Mouse (Mus musculus) MEL (cell line): ENCODE results near the gene Adamts4.

Source experiments
- CHD2 ChIP-seq: IDR thresholded peaks from 2 replicates; pipeline ENCODE4 v1.6.1; 2011; ENCODE audit warnings: low read length, improper control_type of control experiment
- CTCF ChIP-seq, 3 experiments: IDR thresholded peaks in 2 of 3; conservative IDR thresholded peaks in 1 of 3; 2 replicates each; pipeline ENCODE4 v1.5.1; 2011 to 2012; ENCODE audit warnings: low read length in 3 of 3, low read depth in 2 of 3, mild to moderate bottlenecking in 2 of 3, improper control_type of control experiment in 1 of 3, inconsistent platforms in 1 of 3, mixed read lengths in 1 of 3, moderate library complexity in 1 of 3; ENCODE audit not compliant: control insufficient read depth in 1 of 3, insufficient read depth in 1 of 3, poor library complexity in 1 of 3, severe bottlenecking in 1 of 3
- E2F4 ChIP-seq: IDR thresholded peaks from 2 replicates; pipeline ENCODE4 v1.6.1; 2011; ENCODE audit warnings: low read depth, low read length, improper control_type of control experiment, borderline replicate concordance
- EP300 ChIP-seq, 2 experiments: IDR thresholded peaks; 2 replicates each; pipeline ENCODE4 v1.6.1; 2011; ENCODE audit warnings: improper control_type of control experiment in 2 of 2, low read length in 2 of 2, low read depth in 1 of 2, mild to moderate bottlenecking in 1 of 2
- GATA1 ChIP-seq: IDR thresholded peaks from 2 replicates; pipeline ENCODE4 v1.6.1; 2011; ENCODE audit warnings: low read depth, low read length, improper control_type of control experiment
- MAFK ChIP-seq: IDR thresholded peaks from 2 replicates; pipeline ENCODE4 v1.6.1; 2011; ENCODE audit warnings: low read depth, mild to moderate bottlenecking, low read length, improper control_type of control experiment, borderline replicate concordance
- MAX ChIP-seq: IDR thresholded peaks from 2 replicates; pipeline ENCODE4 v1.6.1; 2011; ENCODE audit warnings: low read length, improper control_type of control experiment
- MAZ ChIP-seq: IDR thresholded peaks from 2 replicates; pipeline ENCODE4 v1.6.1; 2012; ENCODE audit warnings: low read depth, mild to moderate bottlenecking, inconsistent platforms, low read length, improper control_type of control experiment
- MEF2A ChIP-seq: IDR thresholded peaks from 2 replicates; pipeline ENCODE4 v1.6.1; 2014; ENCODE audit warnings: low read depth, mild to moderate bottlenecking, inconsistent platforms, low read length, improper control_type of control experiment; ENCODE audit not compliant: poor library complexity, insufficient replicate concordance, severe bottlenecking; ENCODE audit errors: extremely low read depth
- MXI1 ChIP-seq: IDR thresholded peaks from 2 replicates; pipeline ENCODE4 v1.6.1; 2011; ENCODE audit warnings: mild to moderate bottlenecking, low read depth, low read length, improper control_type of control experiment
- MYB ChIP-seq: IDR thresholded peaks from 2 replicates; pipeline ENCODE4 v1.6.1; 2011; ENCODE audit warnings: mild to moderate bottlenecking, low read depth, low read length, improper control_type of control experiment
- USF1 ChIP-seq: IDR thresholded peaks from 2 replicates; pipeline ENCODE4 v1.6.1; 2014; ENCODE audit warnings: low read depth, mild to moderate bottlenecking, inconsistent platforms, low read length, improper control_type of control experiment, moderate library complexity

- TF ChIP-seq MAZ (no peak), CTCF (IDR thresholded peaks at IDR 0.05 in 2 of 3, conservative IDR thresholded peaks at IDR 0.05 in 1 of 3; ENCODE audit: control insufficient read depth in 1 of 3, insufficient read depth in 1 of 3, low read depth in 2 of 3, low read length in 3 of 3, poor library complexity in 1 of 3, severe bottlenecking in 1 of 3) (no peak), USF1 (no peak), E2F4 (no peak), MYB (no peak), EP300 (IDR thresholded peaks at IDR 0.05; ENCODE audit: low read depth in 1 of 2, low read length in 2 of 2) (no peak), GATA1 (no peak), MAX (no peak), MAFK (no peak), MXI1 (no peak), CHD2 (no peak), MEF2A (no peak)
Measured at GRCm38 (mm10) chr1:171277736-171278135, 27.5 kb downstream of the Adamts4 start.
